8 mouse cellular contexts compared by ENCODE assay signal in genomic region chr6:56794834-56795233, GRCm38 (mm10). TPM values are rescaled to one million over a fixed set of nuclear protein-coding genes. Genes with fewer than 3 reads are reported as not detected.
DNase-seq lines count a peak whose midpoint lies in the region; ATAC-seq lines count a peak whose summit lies in the region.

No protein-coding gene starts in this region.

- no peaks in the 10 kb centered on the region for H3K27me3 ChIP-seq in forebrain, embryonic 12.5 days
- H3K27me3 ChIP-seq in forebrain, embryonic 11.5 days (ENCODE audit: control insufficient read depth, insufficient read depth, low read length) = no peaks in the 10 kb centered on the region
- no peaks in the 10 kb centered on the region for H3K27me3 ChIP-seq in lung, embryonic 15.5 days
- H3K27me3 ChIP-seq in intestine, embryonic 15.5 days (replicated peaks) = no peaks in the 10 kb centered on the region
- no peaks in the 10 kb centered on the region for H3K27me3 ChIP-seq in neural tube, embryonic 14.5 days (ENCODE audit: control insufficient read depth, insufficient read depth, low read length)

- H3K27ac ChIP-seq in forebrain, embryonic 12.5 days = no peak overlapping the region
- no peak overlapping the region for H3K27ac ChIP-seq in forebrain, embryonic 11.5 days (ENCODE audit: low read depth, low read length)
- H3K27ac ChIP-seq in lung, embryonic 15.5 days = no peak overlapping the region
- H3K27ac ChIP-seq in intestine, embryonic 15.5 days = no peak overlapping the region
- no peak overlapping the region for H3K27ac ChIP-seq in neural tube, embryonic 14.5 days (ENCODE audit: low read depth, low read length)

- H3K4me2 ChIP-seq in forebrain, embryonic 12.5 days = peak overlapping the region; percentile 68
- no peak overlapping the region; the same call in 1 of the 2 replicates for H3K4me2 ChIP-seq in forebrain, embryonic 11.5 days (ENCODE audit: low read depth, low read length, severe bottlenecking)
- peak overlapping the region; percentile 67 for H3K4me2 ChIP-seq in lung, embryonic 15.5 days
- H3K4me2 ChIP-seq in intestine, embryonic 15.5 days (replicated peaks) = peak overlapping the region; percentile 75
- peak overlapping the region; percentile 57; the same call in 1 of the 2 replicates for H3K4me2 ChIP-seq in neural tube, embryonic 14.5 days (ENCODE audit: low read depth, low read length)

- H3K9me3 ChIP-seq in forebrain, embryonic 12.5 days = no peaks in the 10 kb centered on the region
- H3K9me3 ChIP-seq in forebrain, embryonic 11.5 days (ENCODE audit: control insufficient read depth, low read length) = no peaks in the 10 kb centered on the region; the same call in 1 of the 2 replicates
- H3K9me3 ChIP-seq in lung, embryonic 15.5 days = no peaks in the 10 kb centered on the region
- H3K9me3 ChIP-seq in intestine, embryonic 15.5 days = no peaks in the 10 kb centered on the region
- no peaks in the 10 kb centered on the region for H3K9me3 ChIP-seq in neural tube, embryonic 14.5 days (ENCODE audit: control insufficient read depth, low read length)

- no peak overlapping the region for H3K9ac ChIP-seq in forebrain, embryonic 12.5 days
- H3K9ac ChIP-seq in forebrain, embryonic 11.5 days (ENCODE audit: low read length) = no peak overlapping the region
- H3K9ac ChIP-seq in lung, embryonic 15.5 days = no peak overlapping the region
- H3K9ac ChIP-seq in intestine, embryonic 15.5 days = no peak overlapping the region
- no peak overlapping the region for H3K9ac ChIP-seq in neural tube, embryonic 14.5 days (replicated peaks; ENCODE audit: low read depth, low read length)

- peaks cover 18% of the 10 kb centered on the region for H3K4me1 ChIP-seq in forebrain, embryonic 12.5 days
- peaks cover 7% of the 10 kb centered on the region; the same call in 1 of the 2 replicates for H3K4me1 ChIP-seq in forebrain, embryonic 11.5 days (replicated peaks; ENCODE audit: control insufficient read depth, insufficient read depth, low read length)
- H3K4me1 ChIP-seq in lung, embryonic 15.5 days = peaks cover 24% of the 10 kb centered on the region
- H3K4me1 ChIP-seq in intestine, embryonic 15.5 days (replicated peaks) = peaks cover 12% of the 10 kb centered on the region
- H3K4me1 ChIP-seq in neural tube, embryonic 14.5 days (ENCODE audit: control insufficient read depth, insufficient read depth, low read length) = peaks cover 18% of the 10 kb centered on the region

- H3K36me3 ChIP-seq in forebrain, embryonic 12.5 days (replicated peaks) = 0 out of 2 replicates have a peak, but pooled peaks cover 5% of the 10 kb centered on the region
- no peaks in the 10 kb centered on the region for H3K36me3 ChIP-seq in forebrain, embryonic 11.5 days (ENCODE audit: control insufficient read depth, insufficient read depth, low read length)
- H3K36me3 ChIP-seq in lung, embryonic 15.5 days = no peaks in the 10 kb centered on the region
- H3K36me3 ChIP-seq in intestine, embryonic 15.5 days = no peaks in the 10 kb centered on the region
- H3K36me3 ChIP-seq in neural tube, embryonic 14.5 days (ENCODE audit: control insufficient read depth, insufficient read depth, low read length) = no peaks in the 10 kb centered on the region

- no peak for ATAC-seq in forebrain, embryonic 12.5 days (ENCODE audit: low FRiP score)
- no peak for ATAC-seq in forebrain, embryonic 11.5 days (replicated peaks; ENCODE audit: low FRiP score)
- ATAC-seq in lung, embryonic 15.5 days (ENCODE audit: borderline replicate concordance, extremely low read depth, low FRiP score, low TSS enrichment) = no peak
- ATAC-seq in intestine, embryonic 15.5 days = no peak
- no peak for ATAC-seq in neural tube, embryonic 14.5 days (ENCODE audit: low read depth)

- H3K4me3 ChIP-seq in forebrain, embryonic 12.5 days (replicated peaks) = no peak overlapping the region
- H3K4me3 ChIP-seq in forebrain, embryonic 11.5 days (ENCODE audit: low read depth, low read length) = no peak overlapping the region
- H3K4me3 ChIP-seq in lung, embryonic 15.5 days = peak overlapping the region; percentile 92; the same call in 1 of the 2 replicates
- H3K4me3 ChIP-seq in intestine, embryonic 15.5 days (replicated peaks) = no peak overlapping the region
- H3K4me3 ChIP-seq in neural tube, embryonic 14.5 days (ENCODE audit: low read depth, low read length) = no peak overlapping the region

- WGBS in forebrain, embryonic 12.5 days = 88% methylated on average over 5 of the region's 5 CpGs
- WGBS in forebrain, embryonic 11.5 days = 93% methylated on average over 5 of the region's 5 CpGs
- 80% methylated on average over 5 of the region's 5 CpGs for WGBS in lung, embryonic 15.5 days
- 85% methylated on average over 5 of the region's 5 CpGs for WGBS in intestine, embryonic 15.5 days
- WGBS in neural tube, embryonic 14.5 days = 86% methylated on average over 5 of the region's 5 CpGs

- no peak for DNase-seq in forebrain, embryonic 11.5 days (ENCODE audit: low spot score)
- DNase-seq in lung, postnatal 4 days = no peak
- no peak for DNase-seq in ovary, postnatal 10 days (ENCODE audit: low spot score)
- DNase-seq in Muller cell, postnatal 12 days (ENCODE audit: inconsistent ontology term) = no peak

RNA-seq across cellular contexts. Expression of gene Kbtbd2, which starts 2.8 kb away (rescaled TPM):
- 42.1 and 44.6 TPM in 2 replicates for polyA plus RNA-seq in forebrain, embryonic 12.5 days (2016; fragmentation: Nextera tagmentation; extraction: Ambion mirVana)
- polyA plus RNA-seq in forebrain, embryonic 11.5 days (2014; fragmentation: Nextera tagmentation; extraction: Ambion mirVana) = 40.1 and 40.6 TPM in 2 replicates
- 30.6 and 31.6 TPM in 2 replicates for polyA plus RNA-seq in lung, embryonic 15.5 days (2015; fragmentation: Nextera tagmentation; extraction: Ambion mirVana)
- polyA plus RNA-seq in intestine, embryonic 15.5 days (2015; fragmentation: Nextera tagmentation; extraction: Ambion mirVana) = 20.9 and 23.5 TPM in 2 replicates
- 32.8 and 35.4 TPM in 2 replicates for polyA plus RNA-seq in neural tube, embryonic 14.5 days (2014; fragmentation: Nextera tagmentation; extraction: Ambion mirVana)

RNA-seq across cellular contexts. Expression of gene Fkbp9, which starts 37.0 kb away (rescaled TPM):
- 46.7 and 50.4 TPM in 2 replicates for polyA plus RNA-seq in forebrain, embryonic 12.5 days (2016; fragmentation: Nextera tagmentation; extraction: Ambion mirVana)
- 56.7 and 64.6 TPM in 2 replicates for polyA plus RNA-seq in forebrain, embryonic 11.5 days (2014; fragmentation: Nextera tagmentation; extraction: Ambion mirVana)
- polyA plus RNA-seq in lung, embryonic 15.5 days (2015; fragmentation: Nextera tagmentation; extraction: Ambion mirVana) = 193 and 196 TPM in 2 replicates
- polyA plus RNA-seq in intestine, embryonic 15.5 days (2015; fragmentation: Nextera tagmentation; extraction: Ambion mirVana) = 106 and 109 TPM in 2 replicates
- polyA plus RNA-seq in neural tube, embryonic 14.5 days (2014; fragmentation: Nextera tagmentation; extraction: Ambion mirVana) = 20.2 and 47.5 TPM in 2 replicates
